Mouse (Mus musculus) kidney, adult 2 months (tissue): ENCODE data around the gene Mosmo. TPM values are rescaled to one million over a fixed set of nuclear protein-coding genes. Genes with fewer than 3 reads are reported as not detected.

Source experiments
- DNase-seq: peaks from one replicate; pipeline ENCODE4 v3.0.0; 2021
- H3K27ac ChIP-seq: fragments of 200-500 bp; 2 replicates; pipeline ENCODE4 v1.5.1; 2012; ENCODE audit warnings: low read depth, low read length, control low read depth, inconsistent platforms; ENCODE audit not compliant: insufficient read depth
- H3K27me3 ChIP-seq: fragments of 200-500 bp; replicated peaks from 2 replicates; pipeline ENCODE4 v1.6.1; 2012; ENCODE audit warnings: mild to moderate bottlenecking, moderate library complexity, low read length, inconsistent platforms; ENCODE audit not compliant: control insufficient read depth, insufficient read depth
- H3K36me3 ChIP-seq: fragments of 200-500 bp; 2 replicates; pipeline ENCODE4 v1.6.1; 2012; ENCODE audit warnings: mild to moderate bottlenecking, moderate library complexity, low read length, inconsistent platforms; ENCODE audit not compliant: control insufficient read depth, insufficient read depth
- H3K4me1 ChIP-seq: fragments of 200-500 bp; 2 replicates; pipeline ENCODE4 v1.6.1; 2011; ENCODE audit warnings: low read length; ENCODE audit not compliant: control insufficient read depth, insufficient read depth
- H3K4me3 ChIP-seq: fragments of 200-500 bp; 2 replicates; pipeline ENCODE4 v1.5.1; 2011; ENCODE audit warnings: mild to moderate bottlenecking, low read depth, low read length, control low read depth; ENCODE audit not compliant: insufficient read depth
- CTCF ChIP-seq: fragments of 200-500 bp; conservative IDR thresholded peaks from 2 replicates; pipeline ENCODE4 v1.5.1; 2011; ENCODE audit warnings: low read depth, mild to moderate bottlenecking, control low read depth, low read length, moderate library complexity, mixed read lengths; ENCODE audit not compliant: insufficient read depth, insufficient read length
- POLR2A ChIP-seq: fragments of 200-500 bp; IDR thresholded peaks from one replicate; pipeline ENCODE4 v1.6.1; 2011; ENCODE audit warnings: low read depth, low read length, control low read depth
- WGBS: fragments of 180-500 bp; shearing (Covaris S2); methylation state at CpG from one replicate; pipeline ENCODE4 v1.1.7; 2018; 5-methylcytosine and 5-hydroxymethylcytosine counted together
- polyA plus RNA-seq: library from polyadenylated mRNA; depleted of rRNA; stranded (reverse); fragments of >200 nt; gene quantifications from 2 replicates; pipeline ENCODE4 v1.2.3, GENCODE M21; 2012; rRNA removed

The Mosmo gene
- polyA plus RNA-seq, 1 experiment: 20.6 TPM

- no peak overlapping the region for H3K4me3 ChIP-seq
- H3K36me3 ChIP-seq: no peaks in the 10 kb centered on the region
- peak; percentile 80 for DNase-seq
- TF ChIP-seq POLR2A (no peak), CTCF (peak; percentile 94)
- no peaks in the 10 kb centered on the region for H3K27me3 ChIP-seq
- no peak overlapping the region for H3K27ac ChIP-seq
- H3K4me1 ChIP-seq: no peaks in the 10 kb centered on the region
- WGBS: 6% methylated on average over 5 of the region's 5 CpGs
These were observed 77.3 kb downstream of the Mosmo start for GRCm38 (mm10) chr7:120754671-120755070.

- no peak for DNase-seq
- no peaks in the 10 kb centered on the region for H3K36me3 ChIP-seq
- no peak overlapping the region for H3K4me3 ChIP-seq
- 18% methylated on average over 1 of the region's 1 CpGs for WGBS
- H3K27ac ChIP-seq: no peak overlapping the region
- H3K4me1 ChIP-seq: no peaks in the 10 kb centered on the region
- TF ChIP-seq POLR2A (no peak), CTCF (no peak)
- H3K27me3 ChIP-seq: no peaks in the 10 kb centered on the region
These were observed 90.0 kb downstream of the Mosmo start for GRCm38 (mm10) chr7:120767369-120767768.

- no peak for DNase-seq
- Histone ChIP-seq H3K4me3 (no peak overlapping the region), H3K36me3 (no peaks in the 10 kb centered on the region), H3K27me3 (no peaks in the 10 kb centered on the region), H3K27ac (no peak overlapping the region), H3K4me1 (no peaks in the 10 kb centered on the region)
- TF ChIP-seq POLR2A (no peak), CTCF (no peak)
- 63% methylated on average over 1 of the region's 1 CpGs for WGBS
These were observed 94.0 kb downstream of the Mosmo start for GRCm38 (mm10) chr7:120771389-120771788.

- WGBS: 64% methylated on average over 2 of the region's 2 CpGs
- H3K27me3 ChIP-seq: no peaks in the 10 kb centered on the region; the same call in 1 of the 2 replicates
- H3K27ac ChIP-seq: no peak overlapping the region
- no peak for DNase-seq
- TF ChIP-seq CTCF (no peak), POLR2A (no peak)
- no peaks in the 10 kb centered on the region for H3K4me1 ChIP-seq
- H3K4me3 ChIP-seq: no peak overlapping the region
- H3K36me3 ChIP-seq: no peaks in the 10 kb centered on the region
These were observed 100.6 kb downstream of the Mosmo start for GRCm38 (mm10) chr7:120778012-120778411.

Other genes starting within 250 kb of the Mosmo start
- gene Uqcrc2, start 42.4 kb upstream of the Mosmo start, polyA plus RNA-seq: 228 and 275 TPM in 2 replicates
- 0.09 TPM in 1 of 2 replicates, not detected in the other for gene Pdzd9, start 7.3 kb upstream of the Mosmo start, polyA plus RNA-seq
- gene Vwa3a, start 61.7 kb downstream of the Mosmo start, polyA plus RNA-seq: 0.53 and 0.77 TPM in 2 replicates
- gene Gm5737, start 134.7 kb downstream of the Mosmo start, polyA plus RNA-seq: not detected in 2 replicates
- gene Eef2k, start 165.2 kb downstream of the Mosmo start, polyA plus RNA-seq: 5.5 and 6.4 TPM in 2 replicates
- 25.9 and 26.9 TPM in 2 replicates for gene Polr3e, start 240.1 kb downstream of the Mosmo start, polyA plus RNA-seq